Mouse (Mus musculus) lung, postnatal 4 days (tissue): ENCODE data around the gene Cd2.

Experiments
- DNase-seq, 2 experiments: peaks; one replicate each; pipeline ENCODE4 v3.0.0; 2021

Gene Cd2

DNA sequence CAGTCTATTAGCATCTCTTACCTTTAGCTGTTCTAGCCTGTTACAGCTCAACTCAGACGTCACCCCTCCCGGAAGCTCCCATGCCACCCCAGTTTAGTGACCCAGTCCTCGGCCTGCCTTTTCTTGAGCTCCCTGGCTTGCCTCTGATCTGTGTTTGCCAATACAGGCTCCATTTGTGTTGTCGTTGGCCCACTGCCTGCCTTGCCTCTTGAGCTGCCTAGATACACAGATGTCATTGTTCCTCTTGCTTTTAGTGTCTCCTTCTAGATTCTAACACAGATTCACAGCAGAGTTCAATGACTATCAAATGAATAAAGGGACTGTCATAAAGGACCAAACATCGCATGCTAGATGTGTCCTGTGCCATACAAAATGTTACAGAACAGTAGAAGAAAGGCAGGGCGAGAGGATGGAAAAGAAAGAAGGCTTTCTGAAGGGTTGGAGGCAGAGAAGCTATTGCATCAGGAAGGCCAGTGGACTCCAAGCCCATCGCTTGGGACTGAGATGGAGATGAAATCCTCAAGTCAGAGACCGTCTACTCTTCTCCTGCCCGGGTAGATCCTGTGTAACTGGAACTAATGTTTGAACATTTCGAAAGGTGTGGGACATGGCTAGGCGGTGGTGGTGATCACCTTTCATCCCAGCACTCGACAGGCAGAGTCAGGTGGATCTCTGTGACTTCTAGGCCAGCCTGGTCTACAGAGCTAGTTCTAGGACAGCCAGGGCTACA, 13.5 kb downstream of the Cd2 start:
- DNase-seq, result no peak

GRCm38 (mm10) chr3:101272166-101272565, 15.6 kb downstream of the Cd2 start:
- DNase-seq, result no peak

DNA sequence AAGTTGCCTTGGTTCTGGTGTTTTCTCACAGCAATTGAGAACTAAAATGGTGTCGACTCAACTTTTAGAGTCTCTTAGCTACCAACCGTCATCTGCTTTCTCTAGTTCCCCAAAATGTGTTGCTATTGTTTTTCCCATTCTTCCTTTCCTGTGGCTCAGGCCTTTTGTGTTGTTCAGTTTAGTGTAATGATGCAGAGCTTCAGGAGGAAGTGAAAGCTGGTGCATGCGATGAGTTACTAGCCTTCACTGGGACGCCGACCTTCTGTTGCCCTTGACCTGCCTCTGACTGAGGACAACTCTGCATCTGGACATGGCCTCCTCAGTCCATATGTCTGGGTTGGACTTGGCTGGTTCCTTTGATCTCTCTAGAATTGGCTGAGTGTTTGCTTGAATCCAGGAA, 16.9 kb downstream of the Cd2 start:
- no peak for DNase-seq

- no peak for DNase-seq
These were observed 19.4 kb downstream of the Cd2 start for GRCm38 (mm10) chr3:101268361-101268760.

- no peak for DNase-seq
These were observed 22.1 kb downstream of the Cd2 start for GRCm38 (mm10) chr3:101265561-101266091.

DNA sequence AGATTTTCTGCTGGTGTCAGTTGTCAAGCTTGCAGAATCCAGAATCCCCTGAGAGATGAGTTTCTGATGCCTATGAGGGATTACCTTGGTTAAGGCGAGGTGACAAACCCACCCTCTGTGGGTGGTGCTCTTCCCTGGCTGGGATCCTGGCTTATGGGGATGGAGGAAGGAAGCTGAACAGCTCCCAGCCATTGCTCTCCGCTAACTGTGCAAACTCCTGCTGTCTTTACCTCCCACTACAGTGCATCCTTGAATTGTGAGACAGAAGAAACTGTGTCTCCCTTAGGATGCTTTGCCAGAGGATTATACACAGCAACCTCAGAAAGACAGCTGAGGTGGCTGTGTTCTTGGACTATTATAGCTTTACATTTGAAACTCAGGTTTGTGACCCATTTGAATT, 28.8 kb downstream of the Cd2 start:
- no peak for DNase-seq

- no peak for DNase-seq
These were observed 31.6 kb downstream of the Cd2 start for GRCm38 (mm10) chr3:101256090-101256489.

- no peak for DNase-seq
These were observed 35.6 kb downstream of the Cd2 start for GRCm38 (mm10) chr3:101252141-101252540.

DNA sequence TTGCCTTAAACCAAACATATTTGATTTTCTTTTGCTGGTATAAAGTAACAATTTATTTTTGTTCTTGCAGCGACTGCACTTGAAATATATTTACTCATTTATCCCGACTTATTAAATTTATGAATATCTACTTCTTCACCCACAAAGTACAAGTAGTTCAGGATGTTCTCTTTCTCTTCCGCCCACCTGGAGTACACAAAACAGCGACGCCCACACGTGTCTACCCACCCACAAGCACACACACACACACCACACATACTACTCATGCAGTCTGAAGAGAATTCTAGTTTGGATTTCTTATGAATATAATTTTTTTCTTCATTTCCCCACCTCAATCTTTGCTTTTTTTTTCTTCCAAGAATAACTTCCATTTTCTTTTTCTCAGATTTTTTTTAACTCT, 37.9 kb downstream of the Cd2 start:
- no peak for DNase-seq

DNA sequence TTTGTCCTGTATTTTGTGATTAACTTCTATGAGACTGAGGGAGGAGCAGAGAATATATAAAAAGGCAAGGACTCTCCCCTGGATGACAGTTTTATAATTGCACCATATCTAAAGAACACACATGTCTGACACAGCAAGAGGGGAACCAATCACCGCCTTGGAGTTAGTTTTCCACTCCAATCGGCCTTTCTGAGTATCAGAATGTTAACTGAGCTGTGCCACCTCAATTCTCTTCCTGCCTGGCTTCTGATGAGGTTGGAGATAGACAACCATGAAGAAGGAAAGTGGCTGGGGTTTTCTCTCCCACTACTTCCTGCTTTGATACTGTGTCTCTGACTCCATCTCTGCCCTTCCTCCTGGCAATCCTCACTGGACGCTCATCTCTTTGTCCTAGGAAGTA, 42.5 kb downstream of the Cd2 start:
- DNase-seq, result no peak

DNA sequence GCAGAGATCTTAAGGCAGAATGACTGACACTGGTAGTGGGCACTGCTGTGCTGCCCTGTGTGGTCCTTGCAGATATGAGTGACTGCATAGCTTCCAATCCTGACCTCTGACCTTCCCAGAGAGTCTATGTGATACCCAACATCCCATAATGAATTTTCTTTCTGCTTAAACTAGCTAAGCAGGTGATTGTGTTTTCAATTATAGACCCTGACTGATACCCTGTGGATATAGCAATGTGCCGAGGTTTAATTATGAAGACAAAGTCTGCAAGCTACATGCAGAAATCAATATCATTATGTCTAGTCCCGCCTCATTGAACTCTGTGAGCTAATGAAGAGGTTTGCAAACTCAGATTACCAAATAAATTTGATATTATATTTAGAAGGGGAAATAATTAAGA, 44.7 kb downstream of the Cd2 start:
- no peak for DNase-seq

DNA sequence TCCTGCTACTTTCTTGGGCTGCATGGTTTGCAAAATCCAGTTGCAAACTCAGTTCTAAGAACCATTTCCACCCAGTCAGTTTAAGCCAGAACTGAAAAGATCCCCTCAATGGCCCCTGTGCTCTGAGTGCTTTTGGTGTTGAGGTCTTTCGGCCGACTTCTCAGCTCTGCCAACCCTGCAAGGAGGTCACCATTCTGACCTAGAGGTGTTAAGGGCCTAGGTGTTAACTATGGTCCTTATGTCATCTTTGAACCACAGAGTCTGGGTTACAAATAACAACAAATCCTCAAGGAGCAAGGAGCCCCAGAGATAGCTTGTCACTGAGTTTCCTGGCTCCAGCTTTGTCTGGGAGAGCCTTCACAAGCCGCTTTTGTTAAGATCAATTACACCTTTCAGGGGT, 45.9 kb downstream of the Cd2 start:
- DNase-seq, result no peak

DNA sequence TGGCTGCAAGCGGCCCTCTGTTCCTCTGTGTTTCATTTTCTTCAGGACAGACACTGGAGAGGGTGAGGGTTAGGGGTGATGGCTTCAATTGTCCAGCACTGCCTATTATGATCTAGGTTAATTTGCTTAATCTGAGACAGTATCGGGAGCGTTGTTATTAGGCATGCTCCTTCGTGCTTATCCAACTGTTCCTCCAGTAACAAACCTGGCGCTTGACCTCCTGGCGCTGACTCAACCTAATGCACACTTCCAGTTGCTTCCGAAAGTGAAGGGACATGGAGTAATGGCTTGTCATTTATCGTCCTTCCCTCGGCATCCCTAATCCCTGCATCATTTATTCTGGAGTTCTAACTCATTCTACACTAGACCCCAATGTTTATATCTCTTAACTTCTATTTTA, 46.9 kb downstream of the Cd2 start:
- DNase-seq, result no peak

- DNase-seq, result no peak
These were observed 48.5 kb downstream of the Cd2 start for GRCm38 (mm10) chr3:101239236-101239635.

- DNase-seq, result no peak
These were observed 49.0 kb downstream of the Cd2 start for GRCm38 (mm10) chr3:101238695-101239094.

GRCm38 (mm10) chr3:101236995-101237808, 50.5 kb downstream of the Cd2 start:
- no peak for DNase-seq

DNA sequence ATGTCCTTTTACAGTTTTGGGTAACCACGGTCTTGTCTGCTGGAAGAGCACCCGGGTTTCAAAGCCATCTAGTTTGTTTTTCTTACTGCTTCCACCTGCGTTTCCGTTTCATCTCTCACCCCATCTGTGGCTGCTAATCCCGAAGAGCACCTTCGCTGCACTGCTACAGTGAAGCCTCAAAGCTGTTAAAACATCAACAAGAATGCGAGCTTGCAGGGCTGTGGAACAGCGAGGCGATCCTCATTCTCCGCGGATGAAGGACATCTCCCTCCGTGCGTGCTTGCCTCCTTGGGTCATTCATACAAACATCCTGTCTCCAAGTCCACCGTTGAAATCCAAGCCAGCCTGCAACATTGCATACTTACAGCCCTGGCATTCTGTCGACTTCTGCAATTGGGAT, 51.5 kb downstream of the Cd2 start:
- DNase-seq, result no peak

DNA sequence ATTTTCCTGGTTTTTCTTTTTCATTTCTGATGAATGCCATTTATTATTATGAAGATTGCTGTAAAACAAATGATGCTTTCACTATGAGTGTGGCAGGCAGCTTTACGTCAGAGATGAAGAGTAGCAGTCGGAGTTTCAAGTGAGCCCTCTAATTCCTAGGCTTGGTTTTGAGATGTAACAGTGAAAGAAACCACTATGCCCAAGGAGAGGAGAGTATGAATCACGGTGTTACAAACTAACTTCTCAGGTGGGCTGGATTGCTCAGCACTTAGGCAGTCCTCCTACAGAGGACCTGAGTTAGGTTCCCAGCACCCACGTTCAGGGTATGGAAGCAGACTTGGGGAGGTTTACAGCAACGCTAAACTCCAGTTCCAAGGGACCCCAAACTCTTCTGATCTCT, 52.4 kb downstream of the Cd2 start:
- no peak for DNase-seq

DNA sequence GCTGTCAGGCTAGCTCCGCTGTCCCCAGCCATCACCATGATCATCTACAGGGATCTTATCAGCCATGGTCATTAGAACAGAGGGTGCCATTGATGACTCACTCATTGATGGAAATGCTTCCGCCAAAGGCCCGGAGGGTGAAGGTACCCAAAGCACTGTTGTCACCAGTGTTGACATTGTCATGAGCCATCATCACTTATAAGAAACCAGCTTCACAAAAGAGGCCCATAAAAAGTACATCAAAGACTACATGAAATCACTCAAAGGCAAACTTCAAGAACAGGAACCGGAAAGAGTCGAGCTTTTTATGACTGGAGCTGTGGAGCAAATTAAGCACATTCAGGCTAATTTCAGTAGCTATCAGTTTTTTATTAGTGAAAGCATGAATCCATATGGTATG, 54.3 kb downstream of the Cd2 start:
- no peak for DNase-seq

GRCm38 (mm10) chr3:101232570-101232969, 55.2 kb downstream of the Cd2 start:
- no peak for DNase-seq

- DNase-seq, result no peak
These were observed 57.5 kb downstream of the Cd2 start for GRCm38 (mm10) chr3:101230201-101230600.

DNA sequence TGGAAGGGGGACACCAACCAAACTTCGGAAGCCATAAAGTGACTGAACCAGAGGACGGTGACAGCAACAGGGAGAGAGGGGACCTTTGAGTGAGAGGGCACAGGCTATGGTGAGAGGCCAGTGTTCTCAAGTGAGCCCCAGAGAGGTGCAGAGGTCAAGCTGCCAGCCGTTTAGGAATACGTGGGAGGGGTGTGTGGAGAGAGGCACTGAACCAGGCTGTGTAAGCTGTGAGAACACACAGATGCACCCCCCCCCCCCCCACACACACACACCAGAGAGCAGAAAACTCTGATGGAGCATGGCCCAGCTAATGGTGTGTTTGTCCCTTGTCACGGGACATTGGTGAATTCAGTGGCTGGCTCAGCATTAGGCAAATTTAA, 58.2 kb downstream of the Cd2 start:
- DNase-seq, result no peak

DNA sequence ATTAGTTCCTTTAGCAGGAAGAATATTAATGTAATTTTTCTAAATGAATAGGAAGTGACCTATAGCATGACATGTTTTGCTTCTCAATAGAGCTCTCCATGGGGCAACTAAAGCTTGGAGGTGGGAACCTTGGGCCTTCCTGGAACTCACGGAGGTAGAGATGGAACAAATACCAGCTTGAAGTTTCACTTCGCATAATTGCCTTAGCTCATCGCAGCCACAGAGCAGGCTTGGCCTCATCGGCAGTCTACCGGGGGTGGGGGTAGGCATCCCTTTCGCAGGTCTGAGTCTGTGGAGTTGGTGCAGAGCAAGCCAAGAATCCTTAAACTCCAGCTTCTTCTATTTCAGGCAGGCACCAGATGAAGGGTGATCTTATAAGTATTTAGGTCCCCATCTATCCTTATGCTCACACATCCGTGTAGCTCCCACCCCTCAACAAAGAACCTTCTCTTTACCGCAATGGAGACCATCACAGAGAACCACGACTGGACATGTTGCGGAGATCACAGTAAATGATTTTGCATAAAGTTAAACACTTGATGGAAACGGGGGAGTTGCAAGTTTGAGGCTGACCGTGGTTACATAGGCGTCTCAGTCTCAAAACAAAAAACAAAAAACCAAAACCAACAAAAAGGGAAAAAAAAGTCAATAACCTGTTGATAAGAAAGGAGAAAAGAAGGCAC, 58.7 kb downstream of the Cd2 start:
- no peak for DNase-seq

DNA sequence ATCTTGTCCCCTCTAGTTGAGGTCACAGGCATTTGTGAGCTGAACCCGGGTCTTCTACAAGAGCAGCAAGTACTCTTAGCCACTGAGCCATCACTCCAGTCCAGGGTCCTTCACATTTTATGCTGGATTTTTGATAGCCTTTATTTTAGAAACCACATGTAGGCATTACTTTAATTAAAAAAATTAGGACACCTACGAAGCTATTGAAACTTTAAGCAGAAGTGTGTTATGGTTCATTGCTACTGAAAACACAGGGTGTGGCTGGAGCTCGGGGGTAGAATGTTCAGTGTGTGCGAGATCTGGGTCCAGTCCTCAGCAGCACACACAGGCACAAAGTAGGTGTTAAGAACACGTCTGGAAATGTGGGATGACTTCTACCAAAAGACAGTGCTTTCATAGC, 59.7 kb downstream of the Cd2 start:
- no peak for DNase-seq
